Mouse (Mus musculus) CD8-positive naive resting alpha-beta T cell, adult 2 months (primary cell): ENCODE measurements around the gene Fam92a.
A peak's percentile ranks its signal among the peaks of the same experiment; 100 is the strongest.
"Not testable (repeated sequence)": the region's sequence is repeated elsewhere in the genome, so short reads cannot be mapped to it uniquely, and the experiment has no call there.

Source experiments
- DNase-seq, 2 experiments: peaks; one replicate each; pipeline ENCODE4 v3.0.0; 2022; ENCODE audit warnings: low read depth in 2 of 2, low spot score in 2 of 2

Gene Fam92a

GRCm38 (mm10) chr4:12171318-12172091 is at the start of gene Fam92a:
Gene Fam92a, minus strand, starts transcription at chr4:12172015.
- DNase-seq: peak; percentile 14 to 31

DNA sequence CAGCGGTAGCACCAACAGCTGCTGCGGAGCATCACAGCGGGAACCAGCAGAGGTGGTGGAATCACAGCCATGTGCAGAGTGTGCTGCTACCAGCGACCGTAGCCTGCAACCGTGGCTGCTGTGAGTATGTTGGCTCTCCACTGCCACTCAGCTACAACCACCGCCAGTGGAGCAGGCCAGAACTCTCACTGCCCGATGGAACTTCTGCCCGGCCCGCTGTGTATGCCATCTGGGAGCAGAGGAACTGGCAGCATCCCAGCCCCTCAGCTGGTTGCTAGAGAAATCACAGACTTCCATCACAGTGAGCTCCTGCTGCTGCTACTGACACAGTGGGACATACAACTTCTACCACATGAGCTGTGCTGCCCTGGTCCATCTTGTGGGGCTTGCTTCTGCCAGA is 7.2 kb upstream of the Fam92a start:
- no peak for DNase-seq

GRCm38 (mm10) chr4:12170986-12171317 is 863 bp downstream of the Fam92a start:
- DNase-seq: no peak

- DNase-seq: no peak
Measured at GRCm38 (mm10) chr4:12147660-12148059, 24.2 kb downstream of the Fam92a start.

DNA sequence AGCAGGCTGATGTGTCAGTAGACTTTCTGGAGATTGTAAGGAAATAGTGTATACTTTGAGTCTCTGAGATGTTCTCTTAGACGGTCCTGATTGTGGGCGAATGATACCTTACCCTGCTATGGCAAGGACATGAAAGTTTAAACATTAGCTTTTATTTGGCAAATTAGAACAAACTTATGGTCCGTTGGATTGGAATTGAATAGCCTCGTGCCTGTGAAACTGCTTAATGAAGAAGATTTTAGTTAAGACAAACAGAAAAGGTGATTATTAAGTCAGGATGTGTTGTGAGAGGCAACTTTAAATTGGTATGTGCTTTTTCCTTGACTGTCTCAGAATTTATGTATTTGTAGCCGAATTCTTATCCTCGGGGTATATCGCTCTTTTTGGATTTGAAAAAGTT is 30.3 kb downstream of the Fam92a start:
- DNase-seq: not testable (repeated sequence)

DNA sequence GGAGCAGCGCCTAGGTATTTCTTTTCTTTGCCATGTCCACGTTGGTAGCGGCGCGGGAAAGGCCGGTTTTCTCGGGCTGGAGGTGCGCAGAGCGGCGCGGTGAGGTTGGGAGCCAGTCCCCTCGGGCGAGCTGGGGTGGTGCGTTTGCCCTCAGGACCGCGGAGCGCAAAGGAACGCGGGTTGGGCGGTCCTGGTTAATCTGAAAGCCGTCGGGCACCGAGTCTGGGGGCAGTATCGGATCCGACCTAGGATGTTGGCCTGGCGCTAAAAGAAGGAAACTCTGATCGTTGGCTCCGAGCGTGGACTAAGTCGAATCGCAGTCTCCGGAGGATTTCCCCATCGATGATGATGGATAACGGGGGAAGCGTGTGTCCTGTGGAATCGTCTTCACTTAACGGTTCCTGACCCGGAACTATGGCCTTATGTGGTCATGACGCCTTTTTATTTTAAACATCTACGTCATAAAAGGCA is 31.2 kb downstream of the Fam92a start:
- not testable (repeated sequence) for DNase-seq

- DNase-seq: peak; percentile 42 to 46
Measured at GRCm38 (mm10) chr4:12140141-12140567, 31.7 kb downstream of the Fam92a start, which contains the start of gene Rbm12b1. Gene Rbm12b1, plus strand, starts transcription at chr4:12140264.
